In genomic region chr14:51143287-51143686, GRCm38 (mm10) we compare ENCODE assay signal across 17 mouse cellular contexts. TPM values are rescaled to one million over a fixed set of nuclear protein-coding genes. Genes with fewer than 3 reads are reported as not detected.
DNase-seq lines count a peak whose midpoint lies in the region; ATAC-seq and TF ChIP-seq lines count a peak whose summit lies in the region.
"Had no signal": no experiment of that assay in that cellular context is flagged by ENCODE, and none has a peak within 500 bp of the region (broad histone marks: within the 10 kb centered on the region; RNA-seq: fewer than 3 reads in every experiment).

No protein-coding gene starts in this region.

- intact Hi-C loops in left cerebral cortex, postnatal 4 days (cut with DNase I): no loop called here

- H3K9me3 ChIP-seq in heart, embryonic 11.5 days (replicated peaks; ENCODE audit: control insufficient read depth, low read length): no peaks in the 10 kb centered on the region
- H3K9me3 ChIP-seq in heart, embryonic 14.5 days (ENCODE audit: control insufficient read depth, low read length): no peaks in the 10 kb centered on the region

- H3K27ac ChIP-seq in heart, embryonic 11.5 days (ENCODE audit: low read depth, low read length): no peak overlapping the region
- peak overlapping the region; percentile 2 to 50; a peak in 2 of 4 replicates for H3K27ac ChIP-seq in heart, embryonic 14.5 days (replicated peaks in 1 of 2; ENCODE audit: control insufficient read depth in 1 of 2, insufficient read depth in 1 of 2, low read depth in 2 of 2, low read length in 2 of 2)
- no peak overlapping the region for H3K27ac ChIP-seq in thymus, adult 2 months (ENCODE audit: control insufficient read depth, insufficient read depth, low read length)

- peak; percentile 89 for DNase-seq in heart, adult 11 months
- peak; percentile 24 for DNase-seq in NIH3T3 (ENCODE audit: low read depth)
- DNase-seq in left cerebral cortex, postnatal 4 days: peak; percentile 3
- no peak for DNase-seq in lung, adult 18-20 months
- DNase-seq in thymus, adult 2 months: no peak
- no peak for DNase-seq in cerebellum, adult 9-10 months
- DNase-seq: adrenal gland, adult 8-10 months; B cell, adult 2 months; lung, postnatal 14 days; thymus, postnatal 14 days had no signal

- TF ChIP-seq POLR2A in thymus, adult 2 months (IDR thresholded peaks at IDR 0.05; ENCODE audit: control insufficient read depth, extremely low read depth, insufficient read depth, low read length, poor library complexity): no peak

- H3K4me1 ChIP-seq in heart, embryonic 11.5 days (ENCODE audit: control insufficient read depth, insufficient read depth, low read length): 0 out of 2 replicates have a peak, but pooled peaks cover 4% of the 10 kb centered on the region
- H3K4me1 ChIP-seq in heart, embryonic 14.5 days (ENCODE audit: control insufficient read depth in 2 of 2, insufficient read depth in 2 of 2, low read length in 2 of 2): peaks cover 2 to 15% of the 10 kb centered on the region in 2 experiments; a peak in 3 of 4 replicates
- H3K4me1 ChIP-seq in thymus, adult 2 months (replicated peaks; ENCODE audit: control insufficient read depth, insufficient read depth, low read length): no peaks in the 10 kb centered on the region

- no peak overlapping the region for H3K9ac ChIP-seq in heart, embryonic 11.5 days (ENCODE audit: low read depth, low read length)
- no peak overlapping the region for H3K9ac ChIP-seq in heart, embryonic 14.5 days (ENCODE audit: low read length)

- no peaks in the 10 kb centered on the region for H3K36me3 ChIP-seq in heart, embryonic 11.5 days (ENCODE audit: control insufficient read depth, insufficient read depth, low read length)
- no peaks in the 10 kb centered on the region for H3K36me3 ChIP-seq in heart, embryonic 14.5 days (ENCODE audit: control insufficient read depth, insufficient read depth, low read length)
- no peaks in the 10 kb centered on the region for H3K36me3 ChIP-seq in thymus, adult 2 months (ENCODE audit: control insufficient read depth, insufficient read depth, low read length)

- ATAC-seq in heart, embryonic 11.5 days (replicated peaks; ENCODE audit: insufficient number of reproducible peaks, low FRiP score, low TSS enrichment): no peak
- ATAC-seq in heart, embryonic 14.5 days (ENCODE audit: insufficient number of reproducible peaks, insufficient read depth, low FRiP score, low read depth): no peak
- ATAC-seq: inflammation-experienced regulatory T-cells, adult 6 months; midbrain, embryonic 16.5 days had no signal

- 56% methylated on average over 4 of the region's 4 CpGs for WGBS in heart, embryonic 11.5 days (ENCODE audit: insufficient replicate concordance)
- 30% methylated on average over 4 of the region's 4 CpGs for WGBS in heart, embryonic 14.5 days
- WGBS in thymus, adult 2 months: 91% methylated on average over 4 of the region's 4 CpGs

- no peak overlapping the region for H3K4me2 ChIP-seq in heart, embryonic 11.5 days
- H3K4me2 ChIP-seq in heart, embryonic 14.5 days (ENCODE audit: low read length): no peak overlapping the region

- H3K27me3 ChIP-seq in heart, embryonic 11.5 days (ENCODE audit: control insufficient read depth, insufficient read depth, low read length): no peaks in the 10 kb centered on the region
- H3K27me3 ChIP-seq in heart, embryonic 14.5 days (ENCODE audit: control insufficient read depth, insufficient read depth, low read length): no peaks in the 10 kb centered on the region
- no peaks in the 10 kb centered on the region for H3K27me3 ChIP-seq in thymus, adult 2 months (ENCODE audit: control insufficient read depth, insufficient read depth, low read length)

- no peak for TF ChIP-seq CTCF in thymus, adult 2 months (IDR thresholded peaks at IDR 0.05; ENCODE audit: borderline replicate concordance, control insufficient read depth, extremely low read depth, insufficient read depth, low read length, poor library complexity)

- no peak overlapping the region for H3K4me3 ChIP-seq in heart, embryonic 11.5 days (ENCODE audit: low read depth, low read length)
- no peak overlapping the region for H3K4me3 ChIP-seq in heart, embryonic 14.5 days (ENCODE audit: control insufficient read depth in 1 of 2, insufficient read depth in 1 of 2, low read depth in 1 of 2, low read length in 2 of 2)
- no peak overlapping the region for H3K4me3 ChIP-seq in thymus, adult 2 months (ENCODE audit: control insufficient read depth, insufficient read depth, low read length)

RNA-seq across cellular contexts. Expression of gene Rnase1, which starts 3.3 kb away (rescaled TPM):
- not detected in 2 replicates for polyA plus RNA-seq in heart, embryonic 11.5 days (2014; fragmentation: Nextera tagmentation; extraction: Ambion mirVana)
- polyA plus RNA-seq in heart, embryonic 14.5 days (2014; fragmentation: Nextera tagmentation; extraction: Ambion mirVana): 0.47 and 1.1 TPM in 2 replicates
- total RNA-seq in left cerebral cortex, postnatal 4 days (2021): under 1 TPM in 1 of 2 experiments, not detected in 1; 0.48 TPM
- 5.2 and 6.4 TPM in 2 replicates for polyA plus RNA-seq in thymus, adult 2 months (2012; rRNA removed)
- polyA plus RNA-seq: embryonic facial prominence, embryonic 11.5 days; inflammation-experienced regulatory T-cells, adult 6 months had no signal

RNA-seq across cellular contexts. Expression of gene Rnase2b, which starts 18.8 kb away (rescaled TPM):
- polyA plus RNA-seq in heart, embryonic 11.5 days (2014; fragmentation: Nextera tagmentation; extraction: Ambion mirVana): not detected in 2 replicates
- polyA plus RNA-seq in heart, embryonic 14.5 days (2014; fragmentation: Nextera tagmentation; extraction: Ambion mirVana): not detected in 2 replicates
- not detected for total RNA-seq in left cerebral cortex, postnatal 4 days (2021)
- not detected in 2 replicates for polyA plus RNA-seq in thymus, adult 2 months (2012; rRNA removed)
- total RNA-seq: adrenal gland, adult 8-10 months; left cerebral cortex, adult 18-20 months had no signal
- polyA plus RNA-seq: cerebellum, adult 2 months; embryonic facial prominence, embryonic 11.5 days; inflammation-experienced regulatory T-cells, adult 6 months; midbrain, embryonic 16.5 days had no signal

RNA-seq across cellular contexts. Expression of gene Rnase6, which starts 19.6 kb away (rescaled TPM):
- polyA plus RNA-seq in heart, embryonic 11.5 days (2014; fragmentation: Nextera tagmentation; extraction: Ambion mirVana): not detected in 2 replicates
- polyA plus RNA-seq in heart, embryonic 14.5 days (2014; fragmentation: Nextera tagmentation; extraction: Ambion mirVana): 0.24 and 1.0 TPM in 2 replicates
- under 1 TPM in 1 of 2 experiments, not detected in 1; 0.32 TPM for total RNA-seq in left cerebral cortex, postnatal 4 days (2021)
- 14.2 and 19.1 TPM in 2 replicates for polyA plus RNA-seq in thymus, adult 2 months (2012; rRNA removed)
- total RNA-seq: left cerebral cortex, adult 18-20 months had no signal
- polyA plus RNA-seq: embryonic facial prominence, embryonic 11.5 days had no signal

RNA-seq across cellular contexts. Expression of gene Eddm3b, which starts 29.1 kb away (rescaled TPM):
- polyA plus RNA-seq in heart, embryonic 11.5 days (2014; fragmentation: Nextera tagmentation; extraction: Ambion mirVana): not detected in 2 replicates
- not detected in 2 replicates for polyA plus RNA-seq in heart, embryonic 14.5 days (2014; fragmentation: Nextera tagmentation; extraction: Ambion mirVana)
- total RNA-seq in left cerebral cortex, postnatal 4 days (2021): not detected
- not detected in 2 replicates for polyA plus RNA-seq in thymus, adult 2 months (2012; rRNA removed)
- total RNA-seq: adrenal gland, adult 8-10 months; left cerebral cortex, adult 18-20 months had no signal
- polyA plus RNA-seq: cerebellum, adult 2 months; embryonic facial prominence, embryonic 11.5 days; inflammation-experienced regulatory T-cells, adult 6 months; midbrain, embryonic 16.5 days had no signal

RNA-seq across cellular contexts. Expression of gene Ang, which starts 52.3 kb away (rescaled TPM):
- 2.1 and 2.8 TPM in 2 replicates for polyA plus RNA-seq in heart, embryonic 11.5 days (2014; fragmentation: Nextera tagmentation; extraction: Ambion mirVana)
- polyA plus RNA-seq in heart, embryonic 14.5 days (2014; fragmentation: Nextera tagmentation; extraction: Ambion mirVana): 3.8 and 4.8 TPM in 2 replicates
- total RNA-seq in left cerebral cortex, postnatal 4 days (2021): 1 to 10 TPM; 2.1 TPM
- polyA plus RNA-seq in thymus, adult 2 months (2012; rRNA removed): 5.3 and 7.5 TPM in 2 replicates

Comparison
In these comparisons a context has a peak if more than half of its experiments do, and no peak if none do; other contexts are left out.
1. H3K27ac ChIP-seq: peak in heart, embryonic 14.5 days (2 of 2); none in heart, embryonic 11.5 days (single experiment) and thymus, adult 2 months (single experiment).
2. DNase-seq: peak in heart, adult 11 months (single experiment), NIH3T3 (single experiment) and left cerebral cortex, postnatal 4 days (single experiment); none in lung, adult 18-20 months (0 of 2), thymus, adult 2 months (single experiment) and cerebellum, adult 9-10 months (single experiment).